Mouse (Mus musculus): ENCODE measurements at regions not wholly inside any gene's neighbourhood (a gene's known extent, or its start where the extent isn't known, plus 50 kb on each side); places are given as distances from the start of the nearest gene placed in this dataset.

- no peak for TF ChIP-seq TAL1 (IDR thresholded peaks at IDR 0.05; ENCODE audit: low read length)
- no peak for TF ChIP-seq GATA1 (IDR thresholded peaks at IDR 0.05; ENCODE audit: low read length)
These were observed 123.2 kb downstream of the Gm13691 start for GRCm38 (mm10) chr2:84113562-84113961.

GRCm38 (mm10) chr2:84119839-84120238 lies 129.5 kb downstream of the Gm13691 start:
- H3K36me3 ChIP-seq (ENCODE audit: control insufficient read depth), result no peaks in the 10 kb centered on the region
- no peak overlapping the region for H3K4me3 ChIP-seq (replicated peaks)
- H3K4me1 ChIP-seq (ENCODE audit: control insufficient read depth), result peaks cover 4% of the 10 kb centered on the region
- H3K9me3 ChIP-seq (ENCODE audit: control insufficient read depth, low read length), result no peaks in the 10 kb centered on the region
- H3K27me3 ChIP-seq (ENCODE audit: control insufficient read depth), result no peaks in the 10 kb centered on the region
- no peak for TF ChIP-seq GATA1 (IDR thresholded peaks at IDR 0.05; ENCODE audit: low read length)
- no peak for TF ChIP-seq TAL1 (IDR thresholded peaks at IDR 0.05; ENCODE audit: low read length)

More at GRCm38 (mm10) chr2:84113562-84113961, 123.2 kb downstream of the Gm13691 start:
- Histone ChIP-seq H3K9me3 (ENCODE audit: control insufficient read depth, low read length) (no peaks in the 10 kb centered on the region), H3K4me3 (replicated peaks) (no peak overlapping the region), H3K27me3 (ENCODE audit: control insufficient read depth) (no peaks in the 10 kb centered on the region), H3K36me3 (ENCODE audit: control insufficient read depth) (no peaks in the 10 kb centered on the region), H3K4me1 (ENCODE audit: control insufficient read depth) (no peaks in the 10 kb centered on the region)

GRCm38 (mm10) chr2:84127586-84127985 lies 137.2 kb downstream of the Gm13691 start:
- H3K27me3 ChIP-seq (ENCODE audit: control insufficient read depth), result no peaks in the 10 kb centered on the region
- H3K36me3 ChIP-seq (ENCODE audit: control insufficient read depth), result no peaks in the 10 kb centered on the region
- no peaks in the 10 kb centered on the region for H3K9me3 ChIP-seq (ENCODE audit: control insufficient read depth, low read length)
- no peak for TF ChIP-seq GATA1 (IDR thresholded peaks at IDR 0.05; ENCODE audit: low read length)
- no peak for TF ChIP-seq TAL1 (IDR thresholded peaks at IDR 0.05; ENCODE audit: low read length)
- H3K4me3 ChIP-seq (replicated peaks), result no peak overlapping the region
- no peaks in the 10 kb centered on the region for H3K4me1 ChIP-seq (ENCODE audit: control insufficient read depth)

GRCm38 (mm10) chr2:84161742-84162141 lies 171.4 kb downstream of the Gm13691 start:
- TF ChIP-seq TAL1 (IDR thresholded peaks at IDR 0.05; ENCODE audit: low read length) (no peak), GATA1 (IDR thresholded peaks at IDR 0.05; ENCODE audit: low read length) (no peak)
- Histone ChIP-seq H3K36me3 (ENCODE audit: control insufficient read depth) (no peaks in the 10 kb centered on the region), H3K27me3 (ENCODE audit: control insufficient read depth) (no peaks in the 10 kb centered on the region), H3K4me1 (ENCODE audit: control insufficient read depth) (no peaks in the 10 kb centered on the region), H3K9me3 (ENCODE audit: control insufficient read depth, low read length) (no peaks in the 10 kb centered on the region), H3K4me3 (replicated peaks) (no peak overlapping the region)

GRCm38 (mm10) chr2:84173450-84173849 lies 183.1 kb downstream of the Gm13691 start:
- Histone ChIP-seq H3K9me3 (ENCODE audit: control insufficient read depth, low read length) (no peaks in the 10 kb centered on the region), H3K36me3 (ENCODE audit: control insufficient read depth) (no peaks in the 10 kb centered on the region), H3K4me1 (ENCODE audit: control insufficient read depth) (no peaks in the 10 kb centered on the region), H3K4me3 (replicated peaks) (no peak overlapping the region), H3K27me3 (ENCODE audit: control insufficient read depth) (no peaks in the 10 kb centered on the region)
- TF ChIP-seq GATA1 (IDR thresholded peaks at IDR 0.05; ENCODE audit: low read length) (no peak), TAL1 (IDR thresholded peaks at IDR 0.05; ENCODE audit: low read length) (no peak)

- H3K4me3 ChIP-seq (replicated peaks), result no peak overlapping the region
- no peak for TF ChIP-seq GATA1 (IDR thresholded peaks at IDR 0.05; ENCODE audit: low read length)
- no peak for TF ChIP-seq TAL1 (IDR thresholded peaks at IDR 0.05; ENCODE audit: low read length)
- H3K4me1 ChIP-seq (ENCODE audit: control insufficient read depth), result peaks cover 6% of the 10 kb centered on the region
- H3K27me3 ChIP-seq (ENCODE audit: control insufficient read depth), result peaks cover 6% of the 10 kb centered on the region
- H3K36me3 ChIP-seq (ENCODE audit: control insufficient read depth), result no peaks in the 10 kb centered on the region
- no peaks in the 10 kb centered on the region for H3K9me3 ChIP-seq (ENCODE audit: control insufficient read depth, low read length)
These were observed 193.4 kb downstream of the Gm13691 start for GRCm38 (mm10) chr2:84183624-84184287.

GRCm38 (mm10) chr2:84184288-84185015 lies 194.1 kb downstream of the Gm13691 start:
- Histone ChIP-seq H3K36me3 (ENCODE audit: control insufficient read depth) (no peaks in the 10 kb centered on the region), H3K4me1 (ENCODE audit: control insufficient read depth) (peaks cover 6% of the 10 kb centered on the region), H3K4me3 (replicated peaks) (peak overlapping the region; percentile 16), H3K9me3 (ENCODE audit: control insufficient read depth, low read length) (no peaks in the 10 kb centered on the region), H3K27me3 (ENCODE audit: control insufficient read depth) (peaks cover 6% of the 10 kb centered on the region)
- TF ChIP-seq GATA1 (IDR thresholded peaks at IDR 0.05; ENCODE audit: low read length), result no peak
- TF ChIP-seq TAL1 (IDR thresholded peaks at IDR 0.05; ENCODE audit: low read length), result no peak

- Histone ChIP-seq H3K4me3 (replicated peaks) (peak overlapping the region; percentile 16), H3K4me1 (ENCODE audit: control insufficient read depth) (peaks cover 6% of the 10 kb centered on the region), H3K36me3 (ENCODE audit: control insufficient read depth) (no peaks in the 10 kb centered on the region), H3K9me3 (ENCODE audit: control insufficient read depth, low read length) (no peaks in the 10 kb centered on the region), H3K27me3 (ENCODE audit: control insufficient read depth) (peaks cover 6% of the 10 kb centered on the region)
- no peak for TF ChIP-seq TAL1 (IDR thresholded peaks at IDR 0.05; ENCODE audit: low read length)
- TF ChIP-seq GATA1 (IDR thresholded peaks at IDR 0.05; ENCODE audit: low read length), result no peak
These were observed 194.6 kb downstream of the Gm13691 start for GRCm38 (mm10) chr2:84185016-84185330.

GRCm38 (mm10) chr2:84186126-84186701 lies 195.9 kb downstream of the Gm13691 start:
- H3K27me3 ChIP-seq (ENCODE audit: control insufficient read depth), result peaks cover 6% of the 10 kb centered on the region
- no peaks in the 10 kb centered on the region for H3K9me3 ChIP-seq (ENCODE audit: control insufficient read depth, low read length)
- H3K4me3 ChIP-seq (replicated peaks), result no peak overlapping the region
- H3K36me3 ChIP-seq (ENCODE audit: control insufficient read depth), result no peaks in the 10 kb centered on the region
- TF ChIP-seq GATA1 (IDR thresholded peaks at IDR 0.05; ENCODE audit: low read length) (no peak), TAL1 (IDR thresholded peaks at IDR 0.05; ENCODE audit: low read length) (no peak)
- H3K4me1 ChIP-seq (ENCODE audit: control insufficient read depth), result peaks cover 6% of the 10 kb centered on the region

Data from erythroblast, embryonic 14.5 days (primary cell).